Mouse (Mus musculus): ENCODE results near the gene Cacnb2. TPM values are rescaled to one million over a fixed set of nuclear protein-coding genes. Genes with fewer than 3 reads are reported as not detected.

The Cacnb2 gene
- polyA plus RNA-seq, 2 experiments: 2.3 to 4.1 TPM

DNA sequence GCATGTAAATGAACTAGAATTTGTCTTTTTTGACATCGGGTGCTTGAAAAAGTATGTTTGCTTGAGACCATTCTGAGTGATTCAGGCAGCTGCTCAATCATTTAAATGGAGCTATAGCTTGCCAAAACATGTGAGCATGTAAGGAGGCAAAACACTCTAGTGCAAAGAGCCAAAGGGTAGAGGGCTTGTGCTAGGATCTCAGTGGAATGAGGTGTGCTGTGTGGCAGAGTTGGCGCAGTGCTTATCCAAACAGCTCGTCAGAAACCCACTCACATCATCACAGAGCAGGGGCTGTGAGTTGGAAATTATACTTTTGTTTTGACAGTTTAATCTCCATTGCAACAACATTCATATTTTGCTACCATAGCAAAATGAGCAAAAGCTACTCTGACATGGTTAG lies 13.5 kb downstream of the Cacnb2 start:
- ATAC-seq (ENCODE audit: low FRiP score, low read depth): no peak
- no peak overlapping the region for H3K9ac ChIP-seq (ENCODE audit: low read depth, low read length, severe bottlenecking)
- no peak overlapping the region for H3K4me3 ChIP-seq (replicated peaks; ENCODE audit: low read length)
- no peaks in the 10 kb centered on the region for H3K36me3 ChIP-seq (ENCODE audit: control insufficient read depth, insufficient read depth, low read length)
- H3K9me3 ChIP-seq (ENCODE audit: control insufficient read depth, low read length): no peaks in the 10 kb centered on the region
- peaks cover 4% of the 10 kb centered on the region; the same call in 1 of the 2 replicates for H3K4me1 ChIP-seq (ENCODE audit: control insufficient read depth, insufficient read depth, low read length)
- H3K27me3 ChIP-seq (ENCODE audit: control insufficient read depth, insufficient read depth, low read length): no peaks in the 10 kb centered on the region
- no peak overlapping the region for H3K4me2 ChIP-seq (replicated peaks; ENCODE audit: low read depth, low read length, severe bottlenecking)
- TF ChIP-seq POLR2A (IDR thresholded peaks at IDR 0.05; ENCODE audit: borderline replicate concordance, extremely low read depth, insufficient read depth, insufficient read length): no peak
- DNase-seq (ENCODE audit: low spot score): no peak
- 77% methylated on average over 3 of the region's 3 CpGs for WGBS
- H3K27ac ChIP-seq (replicated peaks; ENCODE audit: low read depth, low read length): no peak overlapping the region

DNA sequence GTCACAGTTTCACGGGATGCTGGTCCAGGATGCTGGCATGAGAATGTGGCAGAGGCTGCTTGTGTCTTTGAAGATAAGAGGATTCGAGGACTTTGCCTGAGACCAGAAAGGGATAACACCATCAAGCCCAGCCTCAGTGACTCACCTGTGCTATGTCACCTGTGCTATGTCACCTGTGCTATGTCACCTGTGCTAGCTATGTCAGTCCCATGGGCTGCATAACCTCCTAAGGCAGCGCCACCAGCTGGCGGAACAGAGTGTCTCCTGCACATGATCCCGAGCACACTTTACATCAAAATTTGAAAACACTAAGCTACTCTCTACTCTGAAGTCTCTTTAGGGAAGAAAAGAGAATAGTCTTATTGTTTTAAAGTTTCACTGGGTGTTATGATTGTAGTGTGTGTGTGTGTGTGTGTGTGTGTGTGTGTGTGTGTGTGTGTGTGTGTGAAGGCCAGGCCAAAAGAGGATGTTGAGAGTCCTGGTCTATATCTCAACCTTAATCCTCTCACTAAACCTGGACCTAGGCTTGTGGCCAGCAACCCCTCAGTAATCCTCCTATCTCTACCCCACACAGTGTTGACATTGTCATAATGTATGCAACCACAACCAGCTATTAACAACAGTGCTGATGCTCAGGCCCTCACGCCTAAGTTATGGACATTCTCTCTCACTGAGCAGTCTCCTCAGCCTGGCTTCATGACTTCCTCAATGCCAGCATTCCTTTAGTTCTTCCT lies 17.4 kb downstream of the Cacnb2 start:
- Histone ChIP-seq H3K9ac (ENCODE audit: low read depth, low read length, severe bottlenecking) (no peak overlapping the region), H3K4me3 (replicated peaks; ENCODE audit: low read length) (no peak overlapping the region), H3K9me3 (ENCODE audit: control insufficient read depth, low read length) (no peaks in the 10 kb centered on the region), H3K36me3 (ENCODE audit: control insufficient read depth, insufficient read depth, low read length) (no peaks in the 10 kb centered on the region), H3K27ac (replicated peaks; ENCODE audit: low read depth, low read length) (no peak overlapping the region), H3K4me1 (ENCODE audit: control insufficient read depth, insufficient read depth, low read length) (no peaks in the 10 kb centered on the region), H3K4me2 (replicated peaks; ENCODE audit: low read depth, low read length, severe bottlenecking) (no peak overlapping the region), H3K27me3 (ENCODE audit: control insufficient read depth, insufficient read depth, low read length) (no peaks in the 10 kb centered on the region)
- no peak for TF ChIP-seq POLR2A (IDR thresholded peaks at IDR 0.05; ENCODE audit: borderline replicate concordance, extremely low read depth, insufficient read depth, insufficient read length)
- ATAC-seq (ENCODE audit: low FRiP score, low read depth) (no peak), DNase-seq (ENCODE audit: low spot score) (no peak)
- WGBS: 79% methylated on average over 6 of the region's 6 CpGs

DNA sequence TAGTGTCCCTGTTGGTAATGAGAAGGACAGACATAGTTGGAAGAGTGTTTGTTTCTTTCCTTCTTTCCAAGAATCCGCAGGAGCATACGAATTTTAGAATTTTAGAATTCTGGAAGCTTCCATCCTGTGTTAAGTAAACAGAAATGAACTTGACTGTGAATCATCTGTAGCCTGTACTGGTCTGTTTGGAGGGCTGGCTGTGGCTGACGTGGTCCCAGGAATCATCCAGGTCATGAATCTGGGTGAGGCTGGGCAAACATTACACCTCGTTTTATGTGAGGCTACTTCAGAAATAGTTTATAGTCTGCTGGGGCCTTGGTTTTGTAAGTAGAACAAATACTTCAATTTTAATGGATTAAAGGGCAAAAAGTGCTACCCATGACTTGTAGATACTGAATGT lies 18.0 kb downstream of the Cacnb2 start:
- H3K9me3 ChIP-seq (ENCODE audit: control insufficient read depth, low read length): no peaks in the 10 kb centered on the region
- no peaks in the 10 kb centered on the region for H3K27me3 ChIP-seq (ENCODE audit: control insufficient read depth, insufficient read depth, low read length)
- H3K27ac ChIP-seq (replicated peaks; ENCODE audit: low read depth, low read length): no peak overlapping the region
- H3K4me1 ChIP-seq (ENCODE audit: control insufficient read depth, insufficient read depth, low read length): no peaks in the 10 kb centered on the region
- H3K9ac ChIP-seq (ENCODE audit: low read depth, low read length, severe bottlenecking): no peak overlapping the region
- H3K4me2 ChIP-seq (replicated peaks; ENCODE audit: low read depth, low read length, severe bottlenecking): no peak overlapping the region
- no peak overlapping the region for H3K4me3 ChIP-seq (replicated peaks; ENCODE audit: low read length)
- no peak for ATAC-seq (ENCODE audit: low FRiP score, low read depth)
- DNase-seq (ENCODE audit: low spot score): no peak
- no peak for TF ChIP-seq POLR2A (IDR thresholded peaks at IDR 0.05; ENCODE audit: borderline replicate concordance, extremely low read depth, insufficient read depth, insufficient read length)
- no peaks in the 10 kb centered on the region for H3K36me3 ChIP-seq (ENCODE audit: control insufficient read depth, insufficient read depth, low read length)
- WGBS: 59% methylated on average over 4 of the region's 4 CpGs

DNA sequence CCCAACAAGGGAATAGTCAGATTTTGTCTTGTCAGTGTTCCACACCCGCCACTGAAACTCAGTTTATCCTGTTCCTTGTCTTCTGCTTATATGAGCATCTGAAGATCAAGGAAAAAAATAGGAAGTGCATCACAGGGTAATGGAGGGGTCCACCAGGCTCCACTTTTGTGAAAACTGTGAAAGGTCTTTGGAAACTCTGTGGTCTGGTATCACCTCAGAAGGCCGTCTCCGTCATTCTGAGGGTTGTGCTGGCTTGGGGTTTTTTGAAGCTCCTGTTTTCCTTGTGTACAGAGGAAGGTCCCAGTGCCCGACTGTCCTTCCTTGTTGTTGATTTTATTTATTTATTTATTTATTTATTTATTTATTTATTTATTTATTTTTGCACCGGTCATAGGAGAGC lies 20.9 kb downstream of the Cacnb2 start:
- no peak overlapping the region for H3K27ac ChIP-seq (replicated peaks; ENCODE audit: low read depth, low read length)
- TF ChIP-seq POLR2A (IDR thresholded peaks at IDR 0.05; ENCODE audit: borderline replicate concordance, extremely low read depth, insufficient read depth, insufficient read length): no peak
- ATAC-seq (ENCODE audit: low FRiP score, low read depth): no peak
- no peaks in the 10 kb centered on the region for H3K9me3 ChIP-seq (ENCODE audit: control insufficient read depth, low read length)
- DNase-seq (ENCODE audit: low spot score): no peak
- no peaks in the 10 kb centered on the region for H3K36me3 ChIP-seq (ENCODE audit: control insufficient read depth, insufficient read depth, low read length)
- H3K27me3 ChIP-seq (ENCODE audit: control insufficient read depth, insufficient read depth, low read length): no peaks in the 10 kb centered on the region
- H3K4me2 ChIP-seq (replicated peaks; ENCODE audit: low read depth, low read length, severe bottlenecking): no peak overlapping the region
- H3K9ac ChIP-seq (ENCODE audit: low read depth, low read length, severe bottlenecking): no peak overlapping the region
- WGBS: 95% methylated on average over 5 of the region's 5 CpGs
- H3K4me1 ChIP-seq (ENCODE audit: control insufficient read depth, insufficient read depth, low read length): no peaks in the 10 kb centered on the region
- H3K4me3 ChIP-seq (replicated peaks; ENCODE audit: low read length): no peak overlapping the region

DNA sequence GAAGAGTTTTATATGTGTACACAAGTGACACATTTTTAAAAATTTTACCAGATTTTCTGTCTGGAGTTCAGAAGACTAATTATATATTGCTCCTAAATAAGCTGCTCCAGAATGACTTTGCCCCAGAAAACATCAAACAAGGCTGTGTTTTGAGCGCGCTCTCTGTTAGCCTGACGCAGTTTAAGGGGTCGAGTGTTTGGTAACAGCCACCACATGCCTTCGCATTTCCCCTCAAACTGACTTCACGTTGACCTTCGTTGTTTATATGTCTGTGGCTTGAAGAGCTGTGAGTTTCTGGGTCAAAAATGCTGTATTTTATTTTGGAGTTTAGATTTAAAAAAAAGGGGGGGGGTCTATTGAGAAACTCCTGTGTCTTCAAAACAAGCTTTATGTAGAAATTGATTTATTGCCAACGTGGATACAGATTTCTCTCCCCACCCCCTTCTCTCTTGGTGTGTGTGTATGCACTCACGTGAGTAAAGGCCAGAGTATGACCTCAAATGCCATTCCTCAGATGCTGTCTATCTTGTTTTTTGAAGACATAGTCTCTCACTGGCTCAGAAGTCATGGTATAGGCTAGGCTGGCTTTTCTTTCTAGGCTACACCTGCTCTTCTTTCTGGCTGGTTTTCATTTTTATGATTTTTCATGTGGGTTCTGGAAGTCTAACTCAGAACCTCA lies 27.1 kb downstream of the Cacnb2 start:
- H3K27ac ChIP-seq (replicated peaks; ENCODE audit: low read depth, low read length): no peak overlapping the region
- no peaks in the 10 kb centered on the region for H3K4me1 ChIP-seq (ENCODE audit: control insufficient read depth, insufficient read depth, low read length)
- H3K4me3 ChIP-seq (replicated peaks; ENCODE audit: low read length): no peak overlapping the region
- H3K9me3 ChIP-seq (ENCODE audit: control insufficient read depth, low read length): no peaks in the 10 kb centered on the region
- WGBS: 55% methylated on average over 9 of the region's 9 CpGs
- DNase-seq (ENCODE audit: low spot score): no peak
- no peaks in the 10 kb centered on the region for H3K27me3 ChIP-seq (ENCODE audit: control insufficient read depth, insufficient read depth, low read length)
- no peak for TF ChIP-seq POLR2A (IDR thresholded peaks at IDR 0.05; ENCODE audit: borderline replicate concordance, extremely low read depth, insufficient read depth, insufficient read length)
- no peaks in the 10 kb centered on the region for H3K36me3 ChIP-seq (ENCODE audit: control insufficient read depth, insufficient read depth, low read length)
- no peak overlapping the region for H3K9ac ChIP-seq (ENCODE audit: low read depth, low read length, severe bottlenecking)
- ATAC-seq (ENCODE audit: low FRiP score, low read depth): no peak
- no peak overlapping the region for H3K4me2 ChIP-seq (replicated peaks; ENCODE audit: low read depth, low read length, severe bottlenecking)

All from limb, embryonic 14.5 days (tissue).